11 mouse cellular contexts compared by ENCODE assay signal in genomic region chr11:117279993-117280392, GRCm38 (mm10).
DNase-seq lines count a peak whose midpoint lies in the region; ATAC-seq lines count a peak whose summit lies in the region.
"Had no signal": no experiment of that assay in that cellular context is flagged by ENCODE, and none has a peak within 500 bp of the region (broad histone marks: within the 10 kb centered on the region; RNA-seq: fewer than 3 reads in every experiment).

No protein-coding gene starts in this region.

- WGBS in intestine, embryonic 16.5 days = 60% methylated on average over 4 of the region's 4 CpGs
- WGBS in intestine, embryonic 15.5 days = 52% methylated on average over 4 of the region's 4 CpGs
- 36% methylated on average over 4 of the region's 4 CpGs for WGBS in embryonic facial prominence, embryonic 13.5 days
- WGBS in limb, embryonic 11.5 days = 25% methylated on average over 4 of the region's 4 CpGs
- WGBS in neural tube, embryonic 11.5 days = 33% methylated on average over 4 of the region's 4 CpGs

- no peak overlapping the region for H3K4me3 ChIP-seq in intestine, embryonic 16.5 days (ENCODE audit: low read length)
- no peak overlapping the region for H3K4me3 ChIP-seq in intestine, embryonic 15.5 days (replicated peaks)
- H3K4me3 ChIP-seq in embryonic facial prominence, embryonic 13.5 days = no peak overlapping the region
- H3K4me3 ChIP-seq in limb, embryonic 11.5 days (ENCODE audit: low read depth, low read length) = no peak overlapping the region
- H3K4me3 ChIP-seq in neural tube, embryonic 11.5 days (ENCODE audit: low read depth, low read length) = no peak overlapping the region
- H3K4me3 ChIP-seq: layer of hippocampus, adult 2 months; lung, embryonic 15.5 days had no signal

- peak; percentile 50 for DNase-seq in limb, embryonic 11.5 days (ENCODE audit: low spot score)
- DNase-seq in neural tube, embryonic 11.5 days (ENCODE audit: low spot score) = peak; percentile 46
- no peak for DNase-seq in heart, postnatal 10 days
- no peak for DNase-seq in testis, postnatal 10 days (ENCODE audit: low spot score)
- DNase-seq: gastrocnemius, postnatal 10 days; heart, postnatal 4 days had no signal

- H3K9ac ChIP-seq in intestine, embryonic 16.5 days (ENCODE audit: low read depth, low read length) = no peak overlapping the region
- H3K9ac ChIP-seq in intestine, embryonic 15.5 days = no peak overlapping the region
- 0 out of 2 replicates have a peak overlapping the region, but pooled peaks have one; percentile 28 for H3K9ac ChIP-seq in embryonic facial prominence, embryonic 13.5 days
- no peak overlapping the region for H3K9ac ChIP-seq in limb, embryonic 11.5 days (ENCODE audit: low read length)
- no peak overlapping the region for H3K9ac ChIP-seq in neural tube, embryonic 11.5 days (ENCODE audit: low read length)
- H3K9ac ChIP-seq: lung, embryonic 15.5 days had no signal

- H3K27ac ChIP-seq in intestine, embryonic 16.5 days (ENCODE audit: low read length) = peak overlapping the region; percentile 4; the same call in 1 of the 2 replicates
- H3K27ac ChIP-seq in intestine, embryonic 15.5 days = no peak overlapping the region
- peak overlapping the region; percentile 29; the same call in 1 of the 2 replicates for H3K27ac ChIP-seq in embryonic facial prominence, embryonic 13.5 days
- H3K27ac ChIP-seq in limb, embryonic 11.5 days (replicated peaks; ENCODE audit: low read depth, low read length) = no peak overlapping the region
- no peak overlapping the region for H3K27ac ChIP-seq in neural tube, embryonic 11.5 days (ENCODE audit: low read depth, low read length)
- H3K27ac ChIP-seq: layer of hippocampus, adult 2 months; lung, embryonic 15.5 days had no signal

- H3K9me3 ChIP-seq in intestine, embryonic 16.5 days (ENCODE audit: control insufficient read depth, low read length) = no peaks in the 10 kb centered on the region
- no peaks in the 10 kb centered on the region for H3K9me3 ChIP-seq in intestine, embryonic 15.5 days
- H3K9me3 ChIP-seq in embryonic facial prominence, embryonic 13.5 days = no peaks in the 10 kb centered on the region
- H3K9me3 ChIP-seq in limb, embryonic 11.5 days (ENCODE audit: control insufficient read depth, low read length) = no peaks in the 10 kb centered on the region
- H3K9me3 ChIP-seq in neural tube, embryonic 11.5 days (ENCODE audit: control insufficient read depth, low read length) = no peaks in the 10 kb centered on the region
- H3K9me3 ChIP-seq: lung, embryonic 15.5 days had no signal

- H3K27me3 ChIP-seq in intestine, embryonic 16.5 days (replicated peaks; ENCODE audit: control insufficient read depth, insufficient read depth, low read length) = no peaks in the 10 kb centered on the region
- no peaks in the 10 kb centered on the region for H3K27me3 ChIP-seq in intestine, embryonic 15.5 days (replicated peaks)
- H3K27me3 ChIP-seq in embryonic facial prominence, embryonic 13.5 days = no peaks in the 10 kb centered on the region
- no peaks in the 10 kb centered on the region for H3K27me3 ChIP-seq in limb, embryonic 11.5 days (ENCODE audit: control insufficient read depth, insufficient read depth, low read length)
- H3K27me3 ChIP-seq in neural tube, embryonic 11.5 days (ENCODE audit: control insufficient read depth, insufficient read depth, low read length) = no peaks in the 10 kb centered on the region
- H3K27me3 ChIP-seq: lung, embryonic 15.5 days had no signal

- H3K36me3 ChIP-seq in intestine, embryonic 16.5 days (ENCODE audit: control insufficient read depth, insufficient read depth, low read length) = no peaks in the 10 kb centered on the region
- H3K36me3 ChIP-seq in intestine, embryonic 15.5 days = 0 out of 2 replicates have a peak, but pooled peaks cover 2% of the 10 kb centered on the region
- peaks cover 9% of the 10 kb centered on the region for H3K36me3 ChIP-seq in embryonic facial prominence, embryonic 13.5 days
- peaks cover 4% of the 10 kb centered on the region; the same call in 1 of the 2 replicates for H3K36me3 ChIP-seq in limb, embryonic 11.5 days (ENCODE audit: control insufficient read depth, insufficient read depth, low read length)
- no peaks in the 10 kb centered on the region; the same call in 1 of the 2 replicates for H3K36me3 ChIP-seq in neural tube, embryonic 11.5 days (ENCODE audit: control insufficient read depth, insufficient read depth, low read length)
- H3K36me3 ChIP-seq: lung, embryonic 15.5 days had no signal

- no peak; the same call in 1 of the 2 replicates for ATAC-seq in intestine, embryonic 16.5 days
- ATAC-seq in intestine, embryonic 15.5 days = no peak
- ATAC-seq in embryonic facial prominence, embryonic 13.5 days (ENCODE audit: insufficient number of reproducible peaks, insufficient read depth, low FRiP score, low TSS enrichment, low read depth) = no peak
- no peak for ATAC-seq in limb, embryonic 11.5 days (ENCODE audit: insufficient number of reproducible peaks, low FRiP score, low TSS enrichment, low read depth)
- no peak for ATAC-seq in neural tube, embryonic 11.5 days (ENCODE audit: insufficient read depth, low FRiP score, low TSS enrichment)

- no peak overlapping the region for H3K4me2 ChIP-seq in intestine, embryonic 16.5 days (ENCODE audit: low read depth, low read length)
- no peak overlapping the region for H3K4me2 ChIP-seq in intestine, embryonic 15.5 days (replicated peaks)
- H3K4me2 ChIP-seq in embryonic facial prominence, embryonic 13.5 days = no peak overlapping the region
- H3K4me2 ChIP-seq in limb, embryonic 11.5 days (ENCODE audit: low read depth, severe bottlenecking) = no peak overlapping the region
- H3K4me2 ChIP-seq in neural tube, embryonic 11.5 days (ENCODE audit: low read depth) = no peak overlapping the region
- H3K4me2 ChIP-seq: lung, embryonic 15.5 days had no signal

- peaks cover 77% of the 10 kb centered on the region for H3K4me1 ChIP-seq in intestine, embryonic 16.5 days (ENCODE audit: control insufficient read depth, insufficient read depth, low read length)
- peaks cover 71% of the 10 kb centered on the region for H3K4me1 ChIP-seq in intestine, embryonic 15.5 days (replicated peaks)
- H3K4me1 ChIP-seq in embryonic facial prominence, embryonic 13.5 days = peaks cover 99% of the 10 kb centered on the region
- H3K4me1 ChIP-seq in limb, embryonic 11.5 days (ENCODE audit: control insufficient read depth, insufficient read depth, low read length) = peaks cover 94% of the 10 kb centered on the region
- peaks cover 74% of the 10 kb centered on the region for H3K4me1 ChIP-seq in neural tube, embryonic 11.5 days (ENCODE audit: control insufficient read depth, insufficient read depth, low read length)

- intact Hi-C loops in heart, postnatal 10 days (cut with DNase I) = no loop called here

Comparison
In these comparisons a context has a peak if more than half of its experiments do, and no peak if none do; other contexts are left out.
1. H3K27ac ChIP-seq: peak in intestine, embryonic 16.5 days (single experiment) and embryonic facial prominence, embryonic 13.5 days (single experiment); none in intestine, embryonic 15.5 days (single experiment), limb, embryonic 11.5 days (single experiment) and neural tube, embryonic 11.5 days (single experiment).
2. DNase-seq: peak in limb, embryonic 11.5 days (single experiment) and neural tube, embryonic 11.5 days (single experiment); none in heart, postnatal 10 days (0 of 2) and testis, postnatal 10 days (single experiment).